Mouse (Mus musculus) forebrain, postnatal 0 days (tissue): ENCODE results near the gene Vmn1r151. TPM values are rescaled to one million over a fixed set of nuclear protein-coding genes. Genes with fewer than 3 reads are reported as not detected.
"Not testable (repeated sequence)": the region's sequence is repeated elsewhere in the genome, so short reads cannot be mapped to it uniquely, and the experiment has no call there.

Source experiments
- ATAC-seq: fragments of 200-750 bp; cut with Nextera tagmentation; 2 replicates; pipeline ENCODE4 v1.8.0; 2017; ENCODE audit warnings: mild to moderate bottlenecking, moderate library complexity
- DNase-seq: peaks from one replicate; pipeline ENCODE4 v3.0.0-alpha.2; 2015
- H3K27ac ChIP-seq: fragments of 300-500 bp; sonication (generic); 2 replicates; pipeline ENCODE4 v1.5.1; 2014; ENCODE audit warnings: low read depth, mild to moderate bottlenecking, antibody characterized with exemption, low read length, moderate library complexity, mixed read lengths
- H3K27me3 ChIP-seq: fragments of 300-500 bp; sonication (generic); 2 replicates; pipeline ENCODE4 v1.6.1; 2014; ENCODE audit warnings: mild to moderate bottlenecking, low read length, mixed read lengths; ENCODE audit not compliant: insufficient read depth
- H3K36me3 ChIP-seq: fragments of 300-500 bp; sonication (generic); 2 replicates; pipeline ENCODE4 v1.6.1; 2014; ENCODE audit warnings: mild to moderate bottlenecking, moderate library complexity; ENCODE audit not compliant: insufficient read depth
- H3K4me1 ChIP-seq: fragments of 300-500 bp; sonication (generic); 2 replicates; pipeline ENCODE4 v1.6.1; 2014; ENCODE audit warnings: antibody characterized with exemption; ENCODE audit not compliant: insufficient read depth
- H3K4me2 ChIP-seq: fragments of 300-500 bp; sonication (generic); 2 replicates; pipeline ENCODE4 v1.6.1; 2014; ENCODE audit warnings: low read depth, mild to moderate bottlenecking, moderate library complexity
- H3K4me3 ChIP-seq: fragments of 300-500 bp; sonication (generic); 2 replicates; pipeline ENCODE4 v1.5.1; 2014; ENCODE audit warnings: low read depth, low read length, mixed read lengths
- H3K9ac ChIP-seq: fragments of 300-500 bp; sonication (generic); 2 replicates; pipeline ENCODE4 v1.6.1; 2014; ENCODE audit warnings: mild to moderate bottlenecking
- H3K9me3 ChIP-seq: fragments of 300-500 bp; sonication (generic); 2 replicates; pipeline ENCODE4 v1.6.1; 2016; ENCODE audit warnings: low read length
- WGBS: fragments of 180-500 bp; shearing (Covaris S2); extraction: QIAGEN DNeasy Blood & Tissue Kit; methylation state at CpG from one replicate; pipeline ENCODE4 v1.1.7; 2014; 5-methylcytosine and 5-hydroxymethylcytosine counted together
- polyA plus RNA-seq: library from polyadenylated mRNA; unstranded; fragments of >200 nt; fragmentation: Nextera tagmentation; extraction: Ambion mirVana; gene quantifications from 2 replicates; pipeline ENCODE4 v1.2.1, GENCODE M21; 2015
- total RNA-seq: library from RNA; depleted of rRNA; stranded (reverse); fragments of >200 nt; gene quantifications from 2 replicates; pipeline ENCODE4 v1.2.3, GENCODE M21; 2014; rRNA removed

Vmn1r151 gene
- total RNA-seq (not detected in 2 replicates), polyA plus RNA-seq (not detected in 2 replicates)

DNA sequence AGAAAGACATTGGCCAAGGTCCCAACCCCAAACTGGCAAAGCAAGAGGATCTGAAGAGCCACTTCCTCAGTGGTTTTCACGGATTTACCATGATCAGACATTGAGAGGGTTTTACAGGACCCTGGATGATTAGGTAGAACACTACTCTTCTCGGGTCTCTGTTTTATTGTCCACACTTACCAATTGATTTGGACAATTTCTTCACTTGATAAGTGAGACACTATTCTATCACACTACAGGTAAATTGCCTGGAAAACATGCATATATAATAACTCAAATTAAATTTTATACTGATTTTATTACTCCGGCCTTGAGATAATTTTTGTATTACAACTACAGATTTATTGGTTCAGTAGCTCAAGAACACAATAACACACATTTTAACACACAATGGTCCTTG is at the start of gene Vmn1r151:
Gene Vmn1r151, minus strand, starts transcription at position 101 of the 400 bp plus-strand sequence.
- not testable (repeated sequence) for H3K27ac ChIP-seq, H3K9ac ChIP-seq, ATAC-seq, H3K4me1 ChIP-seq, DNase-seq, H3K36me3 ChIP-seq, H3K4me2 ChIP-seq, H3K4me3 ChIP-seq, H3K27me3 ChIP-seq, H3K9me3 ChIP-seq
- 25% methylated on average over 1 of the region's 3 CpGs for WGBS

DNA sequence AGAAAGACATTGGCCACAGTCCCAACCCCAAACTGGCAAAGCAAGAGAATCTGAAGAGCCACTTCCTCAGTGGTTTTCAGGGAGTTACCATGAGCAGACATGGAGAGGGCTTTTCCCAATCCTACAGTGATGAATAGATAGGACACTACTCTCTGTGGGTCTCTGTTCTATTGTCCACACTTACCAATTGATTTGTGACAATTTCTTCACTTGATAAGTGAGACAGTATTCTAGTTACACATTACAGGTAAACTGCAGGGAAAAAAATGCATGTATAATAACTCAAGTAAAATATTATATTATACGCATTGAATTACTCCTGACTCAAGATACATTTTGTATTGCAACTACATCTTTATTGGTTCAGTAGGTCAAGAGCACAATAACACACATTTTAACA is 35.3 kb upstream of the Vmn1r151 start, which contains the start of gene Gm8677:
Gene Gm8677, minus strand, starts transcription at position 101 of the 400 bp plus-strand sequence.
- not testable (repeated sequence) for ATAC-seq, H3K27me3 ChIP-seq, DNase-seq, H3K27ac ChIP-seq, H3K4me1 ChIP-seq, H3K9me3 ChIP-seq, H3K36me3 ChIP-seq, H3K4me2 ChIP-seq, H3K9ac ChIP-seq, H3K4me3 ChIP-seq
- no CpG with 5 or more reads among the region's 1 CpGs for WGBS

DNA sequence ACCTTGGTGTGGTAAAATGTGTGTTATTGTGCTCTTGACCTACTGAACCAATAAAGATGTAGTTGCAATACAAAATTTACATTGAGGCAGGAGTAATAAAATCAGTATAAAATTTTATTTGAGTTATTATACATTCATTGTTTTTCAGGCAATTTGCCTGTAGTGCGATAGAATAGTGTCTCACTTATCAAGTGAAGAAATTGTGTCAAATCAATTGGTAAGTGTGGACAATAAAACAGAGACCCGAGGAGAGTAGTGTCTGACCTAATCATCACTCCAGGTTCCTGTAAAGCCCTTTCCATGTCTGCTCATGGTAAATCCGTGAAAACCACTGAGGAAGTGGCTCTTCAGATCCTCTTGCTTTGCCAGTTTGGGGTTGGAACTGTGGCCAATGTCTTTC is 23.2 kb upstream of the Vmn1r151 start, which contains the start of gene Vmn1r152:
Gene Vmn1r152, plus strand, starts transcription at position 301 of the 400 bp plus-strand sequence.
- H3K36me3 ChIP-seq, H3K27ac ChIP-seq, H3K9ac ChIP-seq, H3K4me3 ChIP-seq, H3K9me3 ChIP-seq, H3K4me2 ChIP-seq, H3K27me3 ChIP-seq, ATAC-seq, DNase-seq, H3K4me1 ChIP-seq: not testable (repeated sequence)
- no CpG with 5 or more reads among the region's 3 CpGs for WGBS

DNA sequence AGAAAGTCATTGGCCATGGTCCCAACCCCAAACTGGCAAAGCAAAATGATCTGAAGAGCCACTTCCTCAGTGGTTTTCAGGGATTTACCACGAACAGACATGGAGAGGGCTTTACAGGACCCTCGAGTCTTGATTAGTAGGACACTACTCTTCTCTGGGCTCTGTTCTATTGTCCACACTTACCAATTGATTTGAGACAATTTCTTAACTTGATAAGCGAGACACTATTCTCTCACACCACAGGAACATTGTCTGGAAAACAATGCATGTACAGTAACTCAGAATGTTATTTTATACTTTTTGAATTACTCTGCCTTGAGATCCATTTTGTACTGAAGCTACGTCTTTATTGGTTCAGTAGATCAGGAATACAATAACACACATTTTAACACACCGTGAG is 35.5 kb downstream of the Vmn1r151 start, which contains the start of gene Gm10665:
Gene Gm10665, minus strand, starts transcription at position 101 of the 400 bp plus-strand sequence.
- not testable (repeated sequence) for H3K4me1 ChIP-seq, ATAC-seq, H3K9ac ChIP-seq, H3K9me3 ChIP-seq, H3K27me3 ChIP-seq, H3K4me3 ChIP-seq, H3K27ac ChIP-seq, DNase-seq, H3K36me3 ChIP-seq, H3K4me2 ChIP-seq
- no CpG with 5 or more reads among the region's 5 CpGs for WGBS

Other genes starting within 250 kb of the Vmn1r151 start
- not detected in 2 replicates for gene Gm4187, start 170.0 kb downstream of the Vmn1r151 start, total RNA-seq
- not detected in 2 replicates for gene Gm4187, start 170.0 kb downstream of the Vmn1r151 start, polyA plus RNA-seq
- not detected in 2 replicates for gene Gm8660, start 128.6 kb downstream of the Vmn1r151 start, total RNA-seq
- not detected in 2 replicates for gene Gm8660, start 128.6 kb downstream of the Vmn1r151 start, polyA plus RNA-seq
- gene Vmn1r148, start 86.1 kb downstream of the Vmn1r151 start, total RNA-seq, result not detected in 2 replicates
- gene Vmn1r148, start 86.1 kb downstream of the Vmn1r151 start, polyA plus RNA-seq, result not detected in 2 replicates
- not detected in 2 replicates for gene Vmn1r149, start 61.4 kb downstream of the Vmn1r151 start, total RNA-seq
- not detected in 2 replicates for gene Vmn1r149, start 61.4 kb downstream of the Vmn1r151 start, polyA plus RNA-seq
- not detected in 2 replicates for gene Gm10665, start 35.6 kb downstream of the Vmn1r151 start, total RNA-seq
- gene Gm10665, start 35.6 kb downstream of the Vmn1r151 start, polyA plus RNA-seq, result not detected in 2 replicates
- not detected in 2 replicates for gene Vmn1r152, start 23.3 kb upstream of the Vmn1r151 start, total RNA-seq
- gene Vmn1r152, start 23.3 kb upstream of the Vmn1r151 start, polyA plus RNA-seq, result not detected in 2 replicates
- gene Gm8677, start 35.2 kb upstream of the Vmn1r151 start, total RNA-seq, result not detected in 2 replicates
- gene Gm8677, start 35.2 kb upstream of the Vmn1r151 start, polyA plus RNA-seq, result not detected in 2 replicates
- gene Gm4201, start 65.7 kb upstream of the Vmn1r151 start, total RNA-seq, result not detected in 2 replicates
- not detected in 2 replicates for gene Gm4201, start 65.7 kb upstream of the Vmn1r151 start, polyA plus RNA-seq
- not detected in 2 replicates for gene Gm4565, start 88.4 kb upstream of the Vmn1r151 start, total RNA-seq
- not detected in 2 replicates for gene Gm4565, start 88.4 kb upstream of the Vmn1r151 start, polyA plus RNA-seq
- not detected in 2 replicates for gene Vmn1r155, start 158.3 kb upstream of the Vmn1r151 start, total RNA-seq
- gene Vmn1r155, start 158.3 kb upstream of the Vmn1r151 start, polyA plus RNA-seq, result not detected in 2 replicates
- not detected in 2 replicates for gene Gm8693, start 192.6 kb upstream of the Vmn1r151 start, total RNA-seq
- not detected in 2 replicates for gene Gm8693, start 192.6 kb upstream of the Vmn1r151 start, polyA plus RNA-seq
- not detected in 2 replicates for gene Gm4567, start 220.0 kb upstream of the Vmn1r151 start, total RNA-seq
- not detected in 2 replicates for gene Gm4567, start 220.0 kb upstream of the Vmn1r151 start, polyA plus RNA-seq